Mouse (Mus musculus) ES-E14 (cell line): ENCODE measurements around the gene Tff3.

Experiments used
- CHD2 ChIP-seq: IDR thresholded peaks from 2 replicates; pipeline ENCODE4 v1.6.1; 2014; ENCODE audit warnings: mild to moderate bottlenecking, low read depth, low read length, inconsistent platforms
- HCFC1 ChIP-seq: IDR thresholded peaks from 2 replicates; pipeline ENCODE4 v1.6.1; 2012; ENCODE audit warnings: low read length, inconsistent platforms, borderline replicate concordance; ENCODE audit not compliant: insufficient read depth
- MAFK ChIP-seq: IDR thresholded peaks from 2 replicates; pipeline ENCODE4 v1.6.1; 2014; ENCODE audit warnings: mild to moderate bottlenecking, low read depth, low read length, inconsistent platforms; ENCODE audit not compliant: insufficient read depth
- ZC3H11A ChIP-seq: IDR thresholded peaks from 2 replicates; pipeline ENCODE4 v1.6.1; 2012; ENCODE audit warnings: low read depth, mild to moderate bottlenecking, inconsistent platforms, low read length, borderline replicate concordance
- ZNF384 ChIP-seq: IDR thresholded peaks from 2 replicates; pipeline ENCODE4 v1.6.1; 2012; ENCODE audit warnings: low read depth, low read length, inconsistent platforms

- TF ChIP-seq HCFC1 (no peak), MAFK (no peak), ZNF384 (no peak), CHD2 (no peak), ZC3H11A (no peak)
Measured at GRCm38 (mm10) chr17:31079078-31079840, 50.2 kb downstream of the Tff3 start.
